Mouse (Mus musculus): ENCODE data around the gene Ophn1.

- TF ChIP-seq CTCF (IDR thresholded peaks at IDR 0.05; ENCODE audit: control insufficient read depth, insufficient read depth, low read length) (no peak), POLR2A (IDR thresholded peaks at IDR 0.05; ENCODE audit: borderline replicate concordance, control insufficient read depth, low read depth, low read length) (no peak)
These were observed 54.8 kb downstream of the Ophn1 start for GRCm38 (mm10) chrX:98835989-98836388.
